Mouse (Mus musculus) ES-Bruce4 (cell line): ENCODE results near the gene Npffr2. TPM values are rescaled to one million over a fixed set of nuclear protein-coding genes. Genes with fewer than 3 reads are reported as not detected.
"Not testable (repeated sequence)": the region's sequence is repeated elsewhere in the genome, so short reads cannot be mapped to it uniquely, and the experiment has no call there.

ENCODE experiments used
- H3K27ac ChIP-seq: 2 replicates; pipeline ENCODE4 v1.5.1; 2012; ENCODE audit warnings: low read length, inconsistent platforms; ENCODE audit not compliant: insufficient read depth
- H3K27me3 ChIP-seq: 2 replicates; pipeline ENCODE4 v1.6.1; 2012; ENCODE audit warnings: mild to moderate bottlenecking, low read length, inconsistent platforms; ENCODE audit not compliant: control insufficient read depth, poor library complexity, insufficient read depth, severe bottlenecking
- H3K36me3 ChIP-seq: 2 replicates; pipeline ENCODE4 v1.6.1; 2012; ENCODE audit warnings: inconsistent platforms, mild to moderate bottlenecking, low read length, moderate library complexity; ENCODE audit not compliant: control insufficient read depth, poor library complexity, insufficient read depth, severe bottlenecking
- H3K4me1 ChIP-seq: one replicate; pipeline ENCODE4 v1.8.1; 2011; ENCODE audit warnings: low read length; ENCODE audit not compliant: control insufficient read depth, insufficient read depth
- H3K4me3 ChIP-seq: 2 replicates; pipeline ENCODE4 v1.5.1; 2011; ENCODE audit warnings: low read depth, mild to moderate bottlenecking, low read length
- H3K9ac ChIP-seq: 2 replicates; pipeline ENCODE4 v1.6.1; 2012; ENCODE audit warnings: low read depth, mild to moderate bottlenecking, inconsistent platforms; ENCODE audit not compliant: poor library complexity, severe bottlenecking
- H3K9me3 ChIP-seq: replicated peaks from 2 replicates; pipeline ENCODE4 v1.6.1; 2012; ENCODE audit warnings: mild to moderate bottlenecking, low read length, inconsistent platforms; ENCODE audit not compliant: control insufficient read depth, poor library complexity, insufficient read depth, severe bottlenecking
- CTCF ChIP-seq: IDR thresholded peaks from one replicate; pipeline ENCODE4 v1.8.1; 2011; ENCODE audit warnings: low read depth, low read length
- EP300 ChIP-seq: IDR thresholded peaks from 2 replicates; pipeline ENCODE4 v1.6.1; 2011; ENCODE audit warnings: low read depth, low read length; ENCODE audit not compliant: insufficient read depth
- POLR2A ChIP-seq: IDR thresholded peaks from one replicate; pipeline ENCODE4 v1.8.1; 2011; ENCODE audit warnings: low read length; ENCODE audit not compliant: insufficient read depth
- polyA plus RNA-seq: library from polyadenylated mRNA; stranded (reverse); fragments of >200 nt; gene quantifications from 2 replicates; pipeline ENCODE4 v1.2.4, GENCODE M21; 2011; ENCODE audit warnings: low read depth; ENCODE audit not compliant: missing spikeins, insufficient read depth, insufficient read length

Gene Npffr2
- polyA plus RNA-seq, 1 experiment, result not detected

- Histone ChIP-seq H3K9ac (no peak overlapping the region), H3K4me3 (no peak overlapping the region), H3K9me3 (no peaks in the 10 kb centered on the region), H3K4me1 (no peaks in the 10 kb centered on the region), H3K36me3 (no peaks in the 10 kb centered on the region), H3K27ac (no peak overlapping the region), H3K27me3 (peaks cover 3% of the 10 kb centered on the region; the same call in 1 of the 2 replicates)
- no peak for TF ChIP-seq CTCF
Observed at GRCm38 (mm10) chr5:89529391-89529790, 2.2 kb downstream of the Npffr2 start.

- TF ChIP-seq POLR2A (no peak), CTCF (no peak), EP300 (no peak)
Observed at GRCm38 (mm10) chr5:89536018-89536417, 8.8 kb downstream of the Npffr2 start.

GRCm38 (mm10) chr5:89542472-89542871 lies 15.2 kb downstream of the Npffr2 start:
- no peak overlapping the region for H3K4me3 ChIP-seq
- no peak for TF ChIP-seq POLR2A
- TF ChIP-seq CTCF, result no peak
- no peak for TF ChIP-seq EP300
- H3K4me1 ChIP-seq, result no peaks in the 10 kb centered on the region

More at GRCm38 (mm10) chr5:89536018-89536417, 8.8 kb downstream of the Npffr2 start:
- Histone ChIP-seq H3K4me1 (no peaks in the 10 kb centered on the region), H3K9me3 (no peaks in the 10 kb centered on the region), H3K36me3 (no peaks in the 10 kb centered on the region), H3K4me3 (no peak overlapping the region), H3K27me3 (no peaks in the 10 kb centered on the region), H3K27ac (no peak overlapping the region), H3K9ac (no peak overlapping the region)

GRCm38 (mm10) chr5:89543476-89543875 lies 16.2 kb downstream of the Npffr2 start:
- Histone ChIP-seq H3K27me3 (no peaks in the 10 kb centered on the region), H3K4me3 (no peak overlapping the region), H3K36me3 (no peaks in the 10 kb centered on the region), H3K27ac (no peak overlapping the region), H3K9me3 (no peaks in the 10 kb centered on the region), H3K9ac (no peak overlapping the region), H3K4me1 (no peaks in the 10 kb centered on the region)
- TF ChIP-seq CTCF, result peak; percentile 29
- no peak for TF ChIP-seq EP300

More at GRCm38 (mm10) chr5:89542472-89542871, 15.2 kb downstream of the Npffr2 start:
- Histone ChIP-seq H3K9ac (no peak overlapping the region), H3K27me3 (no peaks in the 10 kb centered on the region), H3K27ac (no peak overlapping the region), H3K9me3 (no peaks in the 10 kb centered on the region), H3K36me3 (no peaks in the 10 kb centered on the region)

- H3K9me3 ChIP-seq, H3K4me1 ChIP-seq, H3K4me3 ChIP-seq, H3K27me3 ChIP-seq, H3K27ac ChIP-seq, H3K36me3 ChIP-seq, H3K9ac ChIP-seq: not testable (repeated sequence)
- peak; percentile 93 for TF ChIP-seq EP300
Observed at GRCm38 (mm10) chr5:89559118-89559517, 31.9 kb downstream of the Npffr2 start.

- Histone ChIP-seq H3K27me3 (no peaks in the 10 kb centered on the region), H3K36me3 (no peaks in the 10 kb centered on the region), H3K4me1 (no peaks in the 10 kb centered on the region), H3K27ac (no peak overlapping the region), H3K9ac (no peak overlapping the region), H3K9me3 (no peaks in the 10 kb centered on the region), H3K4me3 (no peak overlapping the region)
- TF ChIP-seq CTCF (no peak), EP300 (no peak), POLR2A (no peak)
Observed at GRCm38 (mm10) chr5:89561381-89561780, 34.2 kb downstream of the Npffr2 start.
